Mouse (Mus musculus) bone marrow, adult 2 months (tissue): ENCODE measurements around the gene Col13a1.

Source experiments
- CTCF ChIP-seq: fragments of 200-500 bp; IDR thresholded peaks from 2 replicates; pipeline ENCODE4 v1.5.1; 2011; ENCODE audit warnings: low read length, control low read depth; ENCODE audit not compliant: control insufficient read depth, insufficient read depth
- POLR2A ChIP-seq: fragments of 200-500 bp; IDR thresholded peaks from 2 replicates; pipeline ENCODE4 v1.6.1; 2011; ENCODE audit warnings: low read depth, mild to moderate bottlenecking, control low read depth, low read length, borderline replicate concordance; ENCODE audit not compliant: control insufficient read depth

- TF ChIP-seq CTCF: no peak
- TF ChIP-seq POLR2A: no peak
Measured at GRCm38 (mm10) chr10:61919496-61919895, 59.4 kb downstream of the Col13a1 start.
